In genomic region chr11:115920110-115920818, GRCm38 (mm10) we compare ENCODE assay signal across 7 mouse cellular contexts. TPM values are rescaled to one million over a fixed set of nuclear protein-coding genes. Genes with fewer than 3 reads are reported as not detected.
DNase-seq lines count a peak whose midpoint lies in the region; TF ChIP-seq lines count a peak whose summit lies in the region.

No protein-coding gene starts in this region.

- peak in 1 of 2 experiments; percentile 43 for DNase-seq in layer of hippocampus, adult 2 months (ENCODE audit: low spot score in 2 of 2)
- no peak for DNase-seq in layer of hippocampus, postnatal 36 days
- peak; percentile 52 for DNase-seq in MEL-GATA-1-ER (ENCODE audit: extremely low read depth, low read depth)
- DNase-seq in brain, embryonic 14.5 days (ENCODE audit: low read depth): peak; percentile 65
- peak; percentile 78 for DNase-seq in kidney, adult 9 months
- DNase-seq in lung, postnatal 14 days: peak; percentile 69
- no peak for DNase-seq in Muller cell, postnatal 12 days (ENCODE audit: inconsistent ontology term)

- H3K4me3 ChIP-seq in layer of hippocampus, adult 2 months: no peak overlapping the region

- TF ChIP-seq CTCF in layer of hippocampus, adult 2 months (conservative IDR thresholded peaks at IDR 0.05): peak; percentile 86
- peak; percentile 63; the same call in 1 of the 2 replicates for TF ChIP-seq CTCF in brain, embryonic 14.5 days (IDR thresholded peaks at IDR 0.05; ENCODE audit: borderline replicate concordance, extremely low read depth, insufficient read depth, insufficient read length)

- no peak for TF ChIP-seq POLR2A in brain, embryonic 14.5 days (IDR thresholded peaks at IDR 0.05; ENCODE audit: borderline replicate concordance, extremely low read depth, insufficient read depth, insufficient read length, poor library complexity, severe bottlenecking)

- no peak overlapping the region for H3K27ac ChIP-seq in layer of hippocampus, adult 2 months

RNA-seq across cellular contexts. Expression of gene Smim6, which starts 8.4 kb away (rescaled TPM):
- not detected for total RNA-seq in layer of hippocampus, adult 2 months (2021)
- not detected for total RNA-seq in layer of hippocampus, postnatal 36 days (2021)
- not detected in 2 replicates for polyA plus RNA-seq in brain, embryonic 14.5 days (2012; rRNA removed)

RNA-seq across cellular contexts. Expression of gene Sap30bp, which starts 12.8 kb away (rescaled TPM):
- total RNA-seq in layer of hippocampus, adult 2 months (2021): 10 to 100 TPM; 40.8 to 47.0 TPM
- 10 to 100 TPM; 52.2 to 58.2 TPM for total RNA-seq in layer of hippocampus, postnatal 36 days (2021)
- polyA plus RNA-seq in brain, embryonic 14.5 days (2012; rRNA removed): 57.6 and 69.8 TPM in 2 replicates

RNA-seq across cellular contexts. Expression of gene Recql5, which starts 13.0 kb away (rescaled TPM):
- 10 to 100 TPM; 36.6 to 39.3 TPM for total RNA-seq in layer of hippocampus, adult 2 months (2021)
- total RNA-seq in layer of hippocampus, postnatal 36 days (2021): 10 to 100 TPM; 30.4 to 35.1 TPM
- 28.2 and 38.0 TPM in 2 replicates for polyA plus RNA-seq in brain, embryonic 14.5 days (2012; rRNA removed)

RNA-seq across cellular contexts. Expression of gene Smim5, which starts 20.5 kb away (rescaled TPM):
- total RNA-seq in layer of hippocampus, adult 2 months (2021): 1 to 10 TPM in 1 of 2 experiments, under 1 TPM in 1; 0.54 to 1.3 TPM
- under 1 TPM in 1 of 2 experiments, not detected in 1; 0.72 TPM for total RNA-seq in layer of hippocampus, postnatal 36 days (2021)
- polyA plus RNA-seq in brain, embryonic 14.5 days (2012; rRNA removed): 0.64 and 1.2 TPM in 2 replicates

RNA-seq across cellular contexts. Expression of gene Itgb4, which starts 54.2 kb away (rescaled TPM):
- 1 to 10 TPM; 6.4 to 6.6 TPM for total RNA-seq in layer of hippocampus, adult 2 months (2021)
- 1 to 10 TPM; 8.2 to 9.7 TPM for total RNA-seq in layer of hippocampus, postnatal 36 days (2021)
- 0.91 and 2.1 TPM in 2 replicates for polyA plus RNA-seq in brain, embryonic 14.5 days (2012; rRNA removed)

Comparison
In these comparisons a context has a peak if more than half of its experiments do, and no peak if none do; other contexts are left out.
1. DNase-seq: peak in MEL-GATA-1-ER (single experiment), brain, embryonic 14.5 days (single experiment), kidney, adult 9 months (single experiment) and lung, postnatal 14 days (single experiment); none in layer of hippocampus, postnatal 36 days (0 of 2) and Muller cell, postnatal 12 days (single experiment).